Mouse (Mus musculus): ENCODE measurements around the gene Rab5if. TPM values are rescaled to one million over a fixed set of nuclear protein-coding genes. Genes with fewer than 3 reads are reported as not detected.

Rab5if gene
- polyA plus RNA-seq, 1 experiment from 2014 or later: 163 TPM

GRCm38 (mm10) chr2:156856311-156856710 lies 6.6 kb upstream of the Rab5if start:
- Histone ChIP-seq H3K4me3 (no peak overlapping the region), H3K36me3 (peaks cover 57% of the 10 kb centered on the region)
- WGBS: 91% methylated on average over 1 of the region's 1 CpGs

DNA sequence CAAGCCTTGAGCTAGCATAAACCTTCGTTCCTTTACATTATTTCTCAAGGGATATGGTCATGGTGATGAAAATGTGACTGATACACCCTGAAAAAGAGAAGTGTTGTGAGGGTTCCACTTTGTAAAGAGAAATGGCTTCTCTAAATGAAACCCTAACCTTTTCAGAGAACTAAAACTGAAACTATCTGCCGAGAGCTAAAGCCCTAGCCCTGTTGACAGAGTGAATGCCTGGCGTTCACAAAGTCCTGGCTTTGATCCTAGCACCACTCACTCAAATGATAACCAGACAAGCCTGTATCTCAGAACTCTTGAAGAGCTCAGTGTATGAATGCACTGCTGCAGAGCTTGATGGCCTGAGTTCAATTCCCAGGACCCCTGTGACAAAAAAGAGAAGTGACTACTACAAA lies 5.5 kb upstream of the Rab5if start:
- H3K36me3 ChIP-seq: peaks cover 46% of the 10 kb centered on the region
- peak overlapping the region; percentile 78 for H3K27ac ChIP-seq (replicated peaks)
- WGBS: 31% methylated on average over 3 of the region's 3 CpGs
- peak overlapping the region; percentile 64 for H3K4me2 ChIP-seq
- no peak for ATAC-seq (ENCODE audit: extremely low read depth, insufficient number of reproducible peaks, low FRiP score, low TSS enrichment)
- H3K9ac ChIP-seq: peak overlapping the region; percentile 68
- peaks cover 37% of the 10 kb centered on the region for H3K4me1 ChIP-seq
- no peaks in the 10 kb centered on the region for H3K27me3 ChIP-seq (replicated peaks)
- H3K4me3 ChIP-seq: peak overlapping the region; percentile 29
- H3K9me3 ChIP-seq: no peaks in the 10 kb centered on the region

More at GRCm38 (mm10) chr2:156856311-156856710, 6.6 kb upstream of the Rab5if start:
- peak overlapping the region; percentile 78; the same call in 1 of the 2 replicates for H3K27ac ChIP-seq (replicated peaks)
- H3K27me3 ChIP-seq (replicated peaks): no peaks in the 10 kb centered on the region
- H3K4me1 ChIP-seq: peaks cover 30% of the 10 kb centered on the region
- H3K9me3 ChIP-seq: no peaks in the 10 kb centered on the region
- H3K9ac ChIP-seq: peak overlapping the region; percentile 68; the same call in 1 of the 2 replicates
- no peak overlapping the region for H3K4me2 ChIP-seq
- no peak for ATAC-seq (ENCODE audit: extremely low read depth, insufficient number of reproducible peaks, low FRiP score, low TSS enrichment)

DNA sequence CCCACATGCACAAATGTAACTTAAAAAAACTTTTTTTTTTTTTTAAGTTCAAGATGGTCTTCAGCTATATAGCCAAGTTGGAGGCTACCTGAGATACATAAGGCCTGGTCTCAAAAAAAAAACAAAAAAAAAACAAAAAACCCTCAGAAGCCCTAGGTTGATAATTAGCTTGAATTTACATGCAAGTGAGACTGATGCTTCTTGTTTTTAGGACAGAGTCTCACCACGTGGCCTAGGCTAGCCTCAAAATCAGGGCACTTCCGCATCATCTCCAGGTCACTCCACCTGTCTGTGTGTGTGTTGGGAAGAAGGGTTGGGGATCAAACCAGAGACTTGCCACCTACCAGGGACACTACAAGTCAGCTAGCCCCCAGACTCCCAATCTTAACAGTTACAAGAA lies 5.1 kb upstream of the Rab5if start, which contains the start of gene 4930518I15Rik:
4930518I15Rik (minus strand) TSS at position 112 of the 400 bp plus-strand sequence.
- 77% methylated on average over 2 of the region's 2 CpGs for WGBS
- no peaks in the 10 kb centered on the region for H3K27me3 ChIP-seq (replicated peaks)
- peaks cover 42% of the 10 kb centered on the region for H3K36me3 ChIP-seq
- H3K4me2 ChIP-seq: peak within 1 kb of the TSS; percentile 64
- peak within 1 kb of the TSS; percentile 29 for H3K4me3 ChIP-seq
- peaks cover 37% of the 10 kb centered on the region for H3K4me1 ChIP-seq
- H3K9me3 ChIP-seq: no peaks in the 10 kb centered on the region
- no peak for ATAC-seq (ENCODE audit: extremely low read depth, insufficient number of reproducible peaks, low FRiP score, low TSS enrichment)
- H3K9ac ChIP-seq: peak within 1 kb of the TSS; percentile 68
- peak within 1 kb of the TSS; percentile 78 for H3K27ac ChIP-seq (replicated peaks)

GRCm38 (mm10) chr2:156858671-156859070 lies 4.3 kb upstream of the Rab5if start:
- H3K9me3 ChIP-seq: no peaks in the 10 kb centered on the region
- 81% methylated on average over 7 of the region's 7 CpGs for WGBS
- H3K4me1 ChIP-seq: peaks cover 39% of the 10 kb centered on the region
- no peak overlapping the region for H3K4me2 ChIP-seq
- H3K4me3 ChIP-seq: no peak overlapping the region
- H3K36me3 ChIP-seq: peaks cover 38% of the 10 kb centered on the region
- H3K9ac ChIP-seq: no peak overlapping the region
- H3K27me3 ChIP-seq (replicated peaks): no peaks in the 10 kb centered on the region
- ATAC-seq (ENCODE audit: extremely low read depth, insufficient number of reproducible peaks, low FRiP score, low TSS enrichment): no peak
- H3K27ac ChIP-seq (replicated peaks): no peak overlapping the region

GRCm38 (mm10) chr2:156862041-156862717 lies 749 bp upstream of the Rab5if start:
- WGBS: under 1% methylated on average over 19 of the region's 19 CpGs
- ATAC-seq (ENCODE audit: extremely low read depth, insufficient number of reproducible peaks, low FRiP score, low TSS enrichment): no peak
- Histone ChIP-seq H3K9me3 (no peaks in the 10 kb centered on the region), H3K27me3 (replicated peaks) (no peaks in the 10 kb centered on the region), H3K36me3 (peaks cover 41% of the 10 kb centered on the region), H3K4me2 (peak overlapping the region; percentile 95), H3K4me1 (peaks cover 45% of the 10 kb centered on the region), H3K9ac (peak overlapping the region; percentile 94), H3K4me3 (peak overlapping the region; percentile 99), H3K27ac (replicated peaks) (peak overlapping the region; percentile 97)

- Histone ChIP-seq H3K27me3 (replicated peaks) (no peaks in the 10 kb centered on the region), H3K4me3 (peak overlapping the region; percentile 99), H3K9ac (peak overlapping the region; percentile 99), H3K4me1 (peaks cover 30% of the 10 kb centered on the region), H3K36me3 (peaks cover 51% of the 10 kb centered on the region), H3K9me3 (no peaks in the 10 kb centered on the region), H3K4me2 (peak overlapping the region; percentile 95), H3K27ac (replicated peaks) (peak overlapping the region; percentile 97)
- WGBS: 2% methylated on average over 28 of the region's 28 CpGs
- no peak for ATAC-seq (ENCODE audit: extremely low read depth, insufficient number of reproducible peaks, low FRiP score, low TSS enrichment)
Measured at GRCm38 (mm10) chr2:156863487-156864160, 696 bp downstream of the Rab5if start.

DNA sequence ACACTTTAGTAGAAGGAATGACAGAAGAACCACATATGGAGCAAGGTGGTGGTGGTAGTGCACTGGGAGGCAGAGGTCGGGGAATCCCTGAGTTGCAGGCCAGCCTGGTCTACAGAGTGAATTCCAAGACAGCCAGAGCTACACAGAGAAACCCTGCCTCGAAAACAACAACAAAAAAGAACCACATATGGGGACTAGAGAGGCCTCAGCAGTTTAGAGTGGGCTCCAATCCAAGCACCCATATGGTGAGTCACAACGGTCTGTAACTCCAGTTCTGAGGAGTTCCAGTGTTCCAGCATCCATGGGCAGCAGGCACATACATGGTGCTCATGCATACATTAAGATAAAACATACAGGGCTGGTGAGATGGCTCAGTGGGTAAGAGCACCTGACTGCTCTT lies 1.6 kb downstream of the Rab5if start:
- Histone ChIP-seq H3K27me3 (replicated peaks) (no peaks in the 10 kb centered on the region), H3K4me3 (peak overlapping the region; percentile 99), H3K27ac (replicated peaks) (peak overlapping the region; percentile 97; the same call in 1 of the 2 replicates), H3K9me3 (no peaks in the 10 kb centered on the region), H3K36me3 (peaks cover 58% of the 10 kb centered on the region), H3K4me2 (peak overlapping the region; percentile 95), H3K4me1 (peaks cover 34% of the 10 kb centered on the region), H3K9ac (peak overlapping the region; percentile 99)
- no peak for ATAC-seq (ENCODE audit: extremely low read depth, insufficient number of reproducible peaks, low FRiP score, low TSS enrichment)
- 73% methylated on average over 3 of the region's 3 CpGs for WGBS

DNA sequence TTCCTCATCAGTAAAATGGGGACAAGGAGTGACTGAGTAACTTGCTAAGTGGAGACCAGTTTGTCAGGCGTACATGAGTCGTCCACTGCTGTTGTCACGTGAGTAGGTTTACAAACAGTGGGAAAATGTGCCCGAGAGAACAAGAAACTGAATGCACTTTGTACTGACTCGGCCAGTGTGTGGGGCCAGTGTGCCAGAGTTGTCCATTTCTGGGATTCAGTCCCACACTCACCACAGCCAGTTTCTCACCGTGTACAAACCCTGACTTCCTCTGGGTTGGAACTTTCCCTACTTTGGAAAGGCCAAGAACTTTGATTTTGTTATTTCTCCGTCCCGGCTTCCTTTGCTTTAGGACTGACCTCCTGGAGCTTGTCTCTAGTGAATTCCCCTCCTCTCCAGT lies 6.1 kb downstream of the Rab5if start:
- Histone ChIP-seq H3K9ac (no peak overlapping the region), H3K36me3 (peaks cover 95% of the 10 kb centered on the region), H3K4me2 (no peak overlapping the region), H3K4me1 (peaks cover 34% of the 10 kb centered on the region), H3K27me3 (replicated peaks) (no peaks in the 10 kb centered on the region), H3K9me3 (no peaks in the 10 kb centered on the region), H3K27ac (replicated peaks) (no peak overlapping the region), H3K4me3 (no peak overlapping the region)
- no peak for ATAC-seq (ENCODE audit: extremely low read depth, insufficient number of reproducible peaks, low FRiP score, low TSS enrichment)
- 76% methylated on average over 8 of the region's 8 CpGs for WGBS

- H3K27ac ChIP-seq (replicated peaks): no peak overlapping the region
- peaks cover 28% of the 10 kb centered on the region for H3K4me1 ChIP-seq
- no peaks in the 10 kb centered on the region for H3K27me3 ChIP-seq (replicated peaks)
- 87% methylated on average over 7 of the region's 7 CpGs for WGBS
- no peak overlapping the region for H3K9ac ChIP-seq
- no peak overlapping the region for H3K4me2 ChIP-seq
- no peaks in the 10 kb centered on the region for H3K9me3 ChIP-seq
- H3K36me3 ChIP-seq: peaks cover 99% of the 10 kb centered on the region
- ATAC-seq (ENCODE audit: extremely low read depth, insufficient number of reproducible peaks, low FRiP score, low TSS enrichment): no peak
- H3K4me3 ChIP-seq: no peak overlapping the region
Measured at GRCm38 (mm10) chr2:156869554-156869953, 6.6 kb downstream of the Rab5if start.

DNA sequence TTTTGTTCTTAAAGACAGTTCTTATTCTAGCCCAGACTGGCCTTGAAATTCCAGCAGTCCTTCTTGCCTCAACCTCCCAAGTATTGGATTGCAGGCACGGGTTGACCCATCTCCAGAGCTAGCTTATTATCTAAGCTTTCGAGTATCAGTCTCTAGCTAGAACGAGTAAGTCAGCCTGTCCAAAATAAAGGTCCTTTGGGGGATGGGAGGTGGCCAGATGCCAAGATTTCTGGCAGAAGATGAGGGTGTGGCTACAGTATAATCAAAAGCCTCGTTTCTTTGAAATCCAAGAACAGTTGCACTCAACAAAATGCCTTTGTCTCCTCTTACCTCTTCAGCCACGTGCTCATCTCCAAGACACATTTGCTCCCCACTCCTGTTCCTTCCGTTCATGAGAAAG lies 7.6 kb downstream of the Rab5if start:
- 38% methylated on average over 6 of the region's 6 CpGs for WGBS
- Histone ChIP-seq H3K4me3 (no peak overlapping the region), H3K9ac (0 out of 2 replicates have a peak overlapping the region, but pooled peaks have one; percentile 10), H3K4me1 (peaks cover 19% of the 10 kb centered on the region), H3K27ac (replicated peaks) (no peak overlapping the region), H3K4me2 (no peak overlapping the region), H3K36me3 (peaks cover 100% of the 10 kb centered on the region), H3K27me3 (replicated peaks) (no peaks in the 10 kb centered on the region), H3K9me3 (no peaks in the 10 kb centered on the region)
- no peak for ATAC-seq (ENCODE audit: extremely low read depth, insufficient number of reproducible peaks, low FRiP score, low TSS enrichment)

- no peak overlapping the region for H3K4me2 ChIP-seq
- H3K9me3 ChIP-seq: no peaks in the 10 kb centered on the region
- H3K4me3 ChIP-seq: no peak overlapping the region
- no peak overlapping the region for H3K9ac ChIP-seq
- H3K4me1 ChIP-seq: peaks cover 22% of the 10 kb centered on the region
- 31% methylated on average over 5 of the region's 5 CpGs for WGBS
- H3K27me3 ChIP-seq (replicated peaks): no peaks in the 10 kb centered on the region
- no peak overlapping the region for H3K27ac ChIP-seq (replicated peaks)
- no peak for ATAC-seq (ENCODE audit: extremely low read depth, insufficient number of reproducible peaks, low FRiP score, low TSS enrichment)
- H3K36me3 ChIP-seq: peaks cover 71% of the 10 kb centered on the region
Measured at GRCm38 (mm10) chr2:156873629-156874028, 10.7 kb downstream of the Rab5if start.

Measured in heart, embryonic 13.5 days (tissue).